Mouse (Mus musculus): ENCODE results near the gene Runx3. TPM values are rescaled to one million over a fixed set of nuclear protein-coding genes. Genes with fewer than 3 reads are reported as not detected.
"Not testable (repeated sequence)": the region's sequence is repeated elsewhere in the genome, so short reads cannot be mapped to it uniquely, and the experiment has no call there.

Runx3 gene
- polyA plus RNA-seq, 1 experiment: 33.7 TPM

GRCm38 (mm10) chr4:135177568-135177967 lies 57.1 kb downstream of the Runx3 start:
- Histone ChIP-seq H3K27ac (ENCODE audit: insufficient read depth, low read length) (no peak overlapping the region), H3K36me3 (ENCODE audit: control insufficient read depth, insufficient read depth, low read length) (peaks cover 21% of the 10 kb centered on the region), H3K4me3 (ENCODE audit: extremely low read depth, insufficient read depth, insufficient read length) (no peak overlapping the region), H3K27me3 (ENCODE audit: control insufficient read depth, insufficient read depth, low read length) (no peaks in the 10 kb centered on the region), H3K4me1 (ENCODE audit: control insufficient read depth, insufficient read depth, insufficient read length) (peaks cover 9% of the 10 kb centered on the region; the same call in 1 of the 2 replicates)
- TF ChIP-seq CTCF (IDR thresholded peaks at IDR 0.05; ENCODE audit: extremely low read depth, insufficient read depth, insufficient read length, insufficient replicate concordance) (no peak), POLR2A (IDR thresholded peaks at IDR 0.05; ENCODE audit: low read depth, low read length) (no peak)
- no peak for DNase-seq (ENCODE audit: low read depth in 1 of 2, low spot score in 2 of 2)

GRCm38 (mm10) chr4:135179077-135179481 lies 58.6 kb downstream of the Runx3 start:
- peak in 1 of 2 experiments; percentile 53 for DNase-seq (ENCODE audit: low read depth in 1 of 2, low spot score in 2 of 2)
- Histone ChIP-seq H3K36me3 (ENCODE audit: control insufficient read depth, insufficient read depth, low read length) (peaks cover 13% of the 10 kb centered on the region), H3K4me3 (ENCODE audit: extremely low read depth, insufficient read depth, insufficient read length) (no peak overlapping the region), H3K27ac (ENCODE audit: insufficient read depth, low read length) (peak overlapping the region; percentile 23), H3K4me1 (ENCODE audit: control insufficient read depth, insufficient read depth, insufficient read length) (peaks cover 9% of the 10 kb centered on the region; the same call in 1 of the 2 replicates), H3K27me3 (ENCODE audit: control insufficient read depth, insufficient read depth, low read length) (no peaks in the 10 kb centered on the region)
- WGBS: 17% methylated on average over 5 of the region's 5 CpGs
- TF ChIP-seq POLR2A (IDR thresholded peaks at IDR 0.05; ENCODE audit: low read depth, low read length) (no peak), CTCF (IDR thresholded peaks at IDR 0.05; ENCODE audit: extremely low read depth, insufficient read depth, insufficient read length, insufficient replicate concordance) (peak; percentile 51; the same call in 1 of the 2 replicates)

- DNase-seq (ENCODE audit: low read depth in 1 of 2, low spot score in 2 of 2): peak in 1 of 2 experiments; percentile 59
- WGBS: 15% methylated on average over 4 of the region's 4 CpGs
Observed at GRCm38 (mm10) chr4:135181819-135182218, 61.4 kb downstream of the Runx3 start.

GRCm38 (mm10) chr4:135184277-135184676 lies 63.8 kb downstream of the Runx3 start:
- H3K4me1 ChIP-seq (ENCODE audit: control insufficient read depth, insufficient read depth, insufficient read length); H3K27me3 ChIP-seq (ENCODE audit: control insufficient read depth, insufficient read depth, low read length); H3K4me3 ChIP-seq (ENCODE audit: extremely low read depth, insufficient read depth, insufficient read length); H3K36me3 ChIP-seq (ENCODE audit: control insufficient read depth, insufficient read depth, low read length); H3K27ac ChIP-seq (ENCODE audit: insufficient read depth, low read length); DNase-seq (ENCODE audit: low read depth in 1 of 2, low spot score in 2 of 2): not testable (repeated sequence)
- 94% methylated on average over 7 of the region's 13 CpGs for WGBS

More at GRCm38 (mm10) chr4:135181819-135182218, 61.4 kb downstream of the Runx3 start:
- Histone ChIP-seq H3K4me1 (ENCODE audit: control insufficient read depth, insufficient read depth, insufficient read length) (peaks cover 9% of the 10 kb centered on the region; the same call in 1 of the 2 replicates), H3K36me3 (ENCODE audit: control insufficient read depth, insufficient read depth, low read length) (no peaks in the 10 kb centered on the region), H3K27ac (ENCODE audit: insufficient read depth, low read length) (peak overlapping the region; percentile 25; the same call in 1 of the 2 replicates), H3K4me3 (ENCODE audit: extremely low read depth, insufficient read depth, insufficient read length) (no peak overlapping the region), H3K27me3 (ENCODE audit: control insufficient read depth, insufficient read depth, low read length) (no peaks in the 10 kb centered on the region)
- TF ChIP-seq POLR2A (IDR thresholded peaks at IDR 0.05; ENCODE audit: low read depth, low read length) (no peak), CTCF (IDR thresholded peaks at IDR 0.05; ENCODE audit: extremely low read depth, insufficient read depth, insufficient read length, insufficient replicate concordance) (no peak)

- no peak overlapping the region for H3K4me3 ChIP-seq (ENCODE audit: extremely low read depth, insufficient read depth, insufficient read length)
- WGBS: 83% methylated on average over 12 of the region's 12 CpGs
- no peaks in the 10 kb centered on the region for H3K4me1 ChIP-seq (ENCODE audit: control insufficient read depth, insufficient read depth, insufficient read length)
- no peaks in the 10 kb centered on the region for H3K36me3 ChIP-seq (ENCODE audit: control insufficient read depth, insufficient read depth, low read length)
- TF ChIP-seq POLR2A (IDR thresholded peaks at IDR 0.05; ENCODE audit: low read depth, low read length) (no peak), CTCF (IDR thresholded peaks at IDR 0.05; ENCODE audit: extremely low read depth, insufficient read depth, insufficient read length, insufficient replicate concordance) (no peak)
- no peak overlapping the region for H3K27ac ChIP-seq (ENCODE audit: insufficient read depth, low read length)
- DNase-seq (ENCODE audit: low read depth in 1 of 2, low spot score in 2 of 2): no peak
- H3K27me3 ChIP-seq (ENCODE audit: control insufficient read depth, insufficient read depth, low read length): no peaks in the 10 kb centered on the region
Observed at GRCm38 (mm10) chr4:135189452-135190008, 69.1 kb downstream of the Runx3 start.

GRCm38 (mm10) chr4:135190364-135190763 lies 69.9 kb downstream of the Runx3 start:
- WGBS: 97% methylated on average over 1 of the region's 1 CpGs
- TF ChIP-seq POLR2A (IDR thresholded peaks at IDR 0.05; ENCODE audit: low read depth, low read length): no peak
- no peak for TF ChIP-seq CTCF (IDR thresholded peaks at IDR 0.05; ENCODE audit: extremely low read depth, insufficient read depth, insufficient read length, insufficient replicate concordance)

GRCm38 (mm10) chr4:135191185-135191584 lies 70.7 kb downstream of the Runx3 start:
- WGBS: 72% methylated on average over 1 of the region's 1 CpGs
- H3K27me3 ChIP-seq (ENCODE audit: control insufficient read depth, insufficient read depth, low read length): no peaks in the 10 kb centered on the region

More at GRCm38 (mm10) chr4:135190364-135190763, 69.9 kb downstream of the Runx3 start:
- H3K4me3 ChIP-seq (ENCODE audit: extremely low read depth, insufficient read depth, insufficient read length): no peak overlapping the region
- H3K4me1 ChIP-seq (ENCODE audit: control insufficient read depth, insufficient read depth, insufficient read length): no peaks in the 10 kb centered on the region
- H3K27ac ChIP-seq (ENCODE audit: insufficient read depth, low read length): no peak overlapping the region
- H3K27me3 ChIP-seq (ENCODE audit: control insufficient read depth, insufficient read depth, low read length): no peaks in the 10 kb centered on the region
- H3K36me3 ChIP-seq (ENCODE audit: control insufficient read depth, insufficient read depth, low read length): no peaks in the 10 kb centered on the region
- DNase-seq (ENCODE audit: low read depth in 1 of 2, low spot score in 2 of 2): no peak

More at GRCm38 (mm10) chr4:135191185-135191584, 70.7 kb downstream of the Runx3 start:
- Histone ChIP-seq H3K4me3 (ENCODE audit: extremely low read depth, insufficient read depth, insufficient read length) (no peak overlapping the region), H3K4me1 (ENCODE audit: control insufficient read depth, insufficient read depth, insufficient read length) (no peaks in the 10 kb centered on the region), H3K36me3 (ENCODE audit: control insufficient read depth, insufficient read depth, low read length) (no peaks in the 10 kb centered on the region), H3K27ac (ENCODE audit: insufficient read depth, low read length) (no peak overlapping the region)
- TF ChIP-seq POLR2A (IDR thresholded peaks at IDR 0.05; ENCODE audit: low read depth, low read length) (no peak), CTCF (IDR thresholded peaks at IDR 0.05; ENCODE audit: extremely low read depth, insufficient read depth, insufficient read length, insufficient replicate concordance) (no peak)
- no peak for DNase-seq (ENCODE audit: low read depth in 1 of 2, low spot score in 2 of 2)
